Mouse (Mus musculus) forebrain, postnatal 0 days (tissue): ENCODE results near the gene Rassf3. TPM values are rescaled to one million over a fixed set of nuclear protein-coding genes. Genes with fewer than 3 reads are reported as not detected.

Source experiments
- ATAC-seq: fragments of 200-750 bp; cut with Nextera tagmentation; 2 replicates; pipeline ENCODE4 v1.8.0; 2017; ENCODE audit warnings: mild to moderate bottlenecking, moderate library complexity
- DNase-seq: peaks from one replicate; pipeline ENCODE4 v3.0.0-alpha.2; 2015
- H3K27ac ChIP-seq: fragments of 300-500 bp; sonication (generic); 2 replicates; pipeline ENCODE4 v1.5.1; 2014; ENCODE audit warnings: low read depth, mild to moderate bottlenecking, antibody characterized with exemption, low read length, moderate library complexity, mixed read lengths
- H3K27me3 ChIP-seq: fragments of 300-500 bp; sonication (generic); 2 replicates; pipeline ENCODE4 v1.6.1; 2014; ENCODE audit warnings: mild to moderate bottlenecking, low read length, mixed read lengths; ENCODE audit not compliant: insufficient read depth
- H3K36me3 ChIP-seq: fragments of 300-500 bp; sonication (generic); 2 replicates; pipeline ENCODE4 v1.6.1; 2014; ENCODE audit warnings: mild to moderate bottlenecking, moderate library complexity; ENCODE audit not compliant: insufficient read depth
- H3K4me1 ChIP-seq: fragments of 300-500 bp; sonication (generic); 2 replicates; pipeline ENCODE4 v1.6.1; 2014; ENCODE audit warnings: antibody characterized with exemption; ENCODE audit not compliant: insufficient read depth
- H3K4me2 ChIP-seq: fragments of 300-500 bp; sonication (generic); 2 replicates; pipeline ENCODE4 v1.6.1; 2014; ENCODE audit warnings: low read depth, mild to moderate bottlenecking, moderate library complexity
- H3K4me3 ChIP-seq: fragments of 300-500 bp; sonication (generic); 2 replicates; pipeline ENCODE4 v1.5.1; 2014; ENCODE audit warnings: low read depth, low read length, mixed read lengths
- H3K9ac ChIP-seq: fragments of 300-500 bp; sonication (generic); 2 replicates; pipeline ENCODE4 v1.6.1; 2014; ENCODE audit warnings: mild to moderate bottlenecking
- H3K9me3 ChIP-seq: fragments of 300-500 bp; sonication (generic); 2 replicates; pipeline ENCODE4 v1.6.1; 2016; ENCODE audit warnings: low read length
- CTCF ChIP-seq: sonication (generic); IDR thresholded peaks from 2 replicates; pipeline ENCODE4 v1.5.1; 2016; ENCODE audit warnings: antibody characterized with exemption, control low read depth, low read depth
- WGBS: fragments of 180-500 bp; shearing (Covaris S2); extraction: QIAGEN DNeasy Blood & Tissue Kit; methylation state at CpG from one replicate; pipeline ENCODE4 v1.1.7; 2014; 5-methylcytosine and 5-hydroxymethylcytosine counted together
- polyA plus RNA-seq: library from polyadenylated mRNA; unstranded; fragments of >200 nt; fragmentation: Nextera tagmentation; extraction: Ambion mirVana; gene quantifications from 2 replicates; pipeline ENCODE4 v1.2.1, GENCODE M21; 2015
- total RNA-seq: library from RNA; depleted of rRNA; stranded (reverse); fragments of >200 nt; gene quantifications from 2 replicates; pipeline ENCODE4 v1.2.3, GENCODE M21; 2014

Rassf3 gene
- total and polyA plus RNA-seq, 2 experiments from 2014 or later: 3.2 to 5.0 TPM

- no peak overlapping the region for H3K9ac ChIP-seq
- no peaks in the 10 kb centered on the region for H3K27me3 ChIP-seq
- no peak overlapping the region for H3K4me2 ChIP-seq
- no peaks in the 10 kb centered on the region for H3K36me3 ChIP-seq
- 79% methylated on average over 6 of the region's 6 CpGs for WGBS
- DNase-seq (no peak), ATAC-seq (no peak)
- no peaks in the 10 kb centered on the region for H3K9me3 ChIP-seq
- no peak overlapping the region for H3K4me3 ChIP-seq
- TF ChIP-seq CTCF: no peak
- no peaks in the 10 kb centered on the region for H3K4me1 ChIP-seq
- H3K27ac ChIP-seq: no peak overlapping the region
These were observed 21.3 kb downstream of the Rassf3 start for GRCm38 (mm10) chr10:121454708-121455475.

DNA sequence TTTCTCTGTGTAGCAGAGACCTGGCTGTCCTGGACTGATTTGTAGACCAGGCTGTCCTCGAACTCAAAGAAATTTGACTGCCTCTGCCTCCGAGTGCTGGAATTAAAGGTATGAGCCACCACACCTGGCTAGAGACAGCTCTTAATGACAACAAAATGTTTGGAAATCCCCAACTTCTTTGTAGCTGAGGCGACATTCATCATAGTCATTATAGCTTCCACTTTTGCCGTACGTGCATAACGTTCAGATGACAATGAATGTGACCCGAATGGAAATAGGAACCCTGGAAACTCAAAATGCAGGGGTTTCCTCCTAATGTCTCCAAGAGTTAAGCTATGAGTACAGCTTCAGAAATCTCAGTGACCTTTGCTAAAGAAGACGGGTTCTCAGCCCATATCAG is 22.1 kb downstream of the Rassf3 start:
- ATAC-seq: no peak
- TF ChIP-seq CTCF: no peak
- 88% methylated on average over 8 of the region's 8 CpGs for WGBS

GRCm38 (mm10) chr10:121445808-121446207 is 30.3 kb downstream of the Rassf3 start:
- 81% methylated on average over 8 of the region's 8 CpGs for WGBS
- ATAC-seq: no peak

More for the DNA sequence above, 22.1 kb downstream of the Rassf3 start:
- H3K4me2 ChIP-seq: no peak overlapping the region
- no peaks in the 10 kb centered on the region for H3K36me3 ChIP-seq
- DNase-seq: no peak
- H3K4me3 ChIP-seq: no peak overlapping the region
- no peak overlapping the region for H3K9ac ChIP-seq
- no peaks in the 10 kb centered on the region for H3K27me3 ChIP-seq
- H3K27ac ChIP-seq: no peak overlapping the region
- no peaks in the 10 kb centered on the region for H3K9me3 ChIP-seq
- H3K4me1 ChIP-seq: no peaks in the 10 kb centered on the region

DNA sequence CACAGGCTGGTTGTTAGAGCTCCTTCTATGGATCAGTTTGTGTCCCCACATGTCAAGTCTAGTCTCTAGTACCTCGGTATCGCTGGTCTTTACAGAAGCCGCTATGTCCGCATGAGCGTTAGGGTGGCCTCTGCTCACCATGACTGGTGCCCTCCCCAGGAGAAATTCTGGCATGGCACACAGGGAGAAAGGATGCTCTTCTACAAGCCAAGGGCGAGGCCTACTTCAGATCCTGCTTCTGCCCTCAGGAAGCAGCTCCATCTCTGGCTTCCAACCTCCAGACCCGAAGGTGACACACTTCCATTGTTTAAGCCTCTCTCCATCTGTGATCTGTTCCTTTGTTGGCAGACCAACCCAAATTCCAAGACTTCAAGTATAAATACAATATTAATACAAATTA is 31.9 kb downstream of the Rassf3 start:
- Histone ChIP-seq H3K9me3 (no peaks in the 10 kb centered on the region), H3K4me2 (no peak overlapping the region), H3K36me3 (no peaks in the 10 kb centered on the region), H3K4me3 (no peak overlapping the region), H3K27ac (no peak overlapping the region), H3K27me3 (no peaks in the 10 kb centered on the region), H3K4me1 (no peaks in the 10 kb centered on the region), H3K9ac (no peak overlapping the region)
- DNase-seq (no peak), ATAC-seq (no peak)
- TF ChIP-seq CTCF: no peak
- WGBS: 92% methylated on average over 7 of the region's 7 CpGs

More at GRCm38 (mm10) chr10:121445808-121446207, 30.3 kb downstream of the Rassf3 start:
- Histone ChIP-seq H3K36me3 (no peaks in the 10 kb centered on the region), H3K9ac (no peak overlapping the region), H3K27ac (no peak overlapping the region), H3K9me3 (no peaks in the 10 kb centered on the region), H3K27me3 (no peaks in the 10 kb centered on the region), H3K4me1 (no peaks in the 10 kb centered on the region), H3K4me3 (no peak overlapping the region), H3K4me2 (no peak overlapping the region)
- no peak for DNase-seq
- TF ChIP-seq CTCF: no peak

GRCm38 (mm10) chr10:121443791-121444190 is 32.4 kb downstream of the Rassf3 start:
- Histone ChIP-seq H3K27ac (no peak overlapping the region), H3K27me3 (no peaks in the 10 kb centered on the region), H3K4me2 (no peak overlapping the region), H3K4me3 (no peak overlapping the region), H3K9ac (no peak overlapping the region), H3K4me1 (no peaks in the 10 kb centered on the region), H3K36me3 (no peaks in the 10 kb centered on the region), H3K9me3 (no peaks in the 10 kb centered on the region)
- TF ChIP-seq CTCF: no peak
- 92% methylated on average over 9 of the region's 9 CpGs for WGBS
- no peak for ATAC-seq
- DNase-seq: no peak

DNA sequence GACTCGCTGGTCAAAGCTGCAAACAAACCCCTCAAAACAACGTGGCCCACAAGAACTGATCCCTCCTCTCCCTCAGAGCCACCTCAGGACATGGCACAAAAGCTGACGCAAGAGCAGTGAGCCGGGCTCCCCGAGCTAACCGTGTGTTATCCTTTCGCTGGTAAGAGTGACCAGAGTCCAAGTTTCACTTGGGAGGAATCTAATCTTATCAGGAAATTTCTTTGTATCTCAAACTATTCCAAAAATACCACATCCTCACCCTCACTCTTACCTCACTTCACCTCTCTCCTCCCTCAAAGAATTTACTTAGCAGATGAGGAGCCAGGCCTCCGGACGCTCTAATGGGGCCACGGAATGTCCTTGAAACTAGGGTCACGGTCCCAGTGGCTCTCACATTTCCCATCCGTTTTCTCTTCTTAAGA is 36.8 kb downstream of the Rassf3 start:
- ATAC-seq: no peak
- Histone ChIP-seq H3K36me3 (no peaks in the 10 kb centered on the region), H3K9me3 (no peaks in the 10 kb centered on the region), H3K4me3 (no peak overlapping the region), H3K9ac (no peak overlapping the region), H3K4me2 (no peak overlapping the region), H3K27me3 (no peaks in the 10 kb centered on the region), H3K4me1 (no peaks in the 10 kb centered on the region), H3K27ac (no peak overlapping the region)
- TF ChIP-seq CTCF: no peak
- DNase-seq: no peak
- 89% methylated on average over 12 of the region's 12 CpGs for WGBS

DNA sequence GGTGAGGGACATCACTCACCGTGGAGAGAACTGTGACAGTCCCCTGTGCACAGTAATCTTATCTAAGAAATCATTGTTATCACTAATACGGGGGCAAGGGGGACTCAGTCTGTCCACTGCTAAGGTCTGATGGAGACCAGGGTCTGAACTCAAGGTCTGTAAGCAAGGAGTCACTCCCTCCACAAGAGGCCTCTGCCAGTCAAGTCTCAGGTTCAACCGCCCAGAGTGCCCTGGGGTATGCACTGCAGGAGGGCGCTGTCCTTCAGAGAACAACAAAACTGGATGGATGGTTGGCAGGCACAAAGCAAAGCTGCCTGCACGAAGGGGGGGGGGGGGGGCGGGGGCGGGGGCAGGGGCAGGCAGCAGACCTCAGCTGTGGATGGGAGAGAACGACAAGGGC is 38.0 kb downstream of the Rassf3 start:
- H3K4me2 ChIP-seq: no peak overlapping the region
- no peaks in the 10 kb centered on the region for H3K27me3 ChIP-seq
- no peak for TF ChIP-seq CTCF
- no peaks in the 10 kb centered on the region for H3K9me3 ChIP-seq
- no peak for DNase-seq
- H3K9ac ChIP-seq: no peak overlapping the region
- H3K4me1 ChIP-seq: no peaks in the 10 kb centered on the region
- no peak for ATAC-seq
- no peak overlapping the region for H3K4me3 ChIP-seq
- no peak overlapping the region for H3K27ac ChIP-seq
- H3K36me3 ChIP-seq: no peaks in the 10 kb centered on the region
- WGBS: 73% methylated on average over 6 of the region's 8 CpGs
